Mouse (Mus musculus): ENCODE results near the gene Ptpra. TPM values are rescaled to one million over a fixed set of nuclear protein-coding genes. Genes with fewer than 3 reads are reported as not detected.
A peak's percentile ranks its signal among the peaks of the same experiment; 100 is the strongest.

Gene Ptpra
- polyA plus RNA-seq, 1 experiment from 2014 or later, result 80.7 TPM

DNA sequence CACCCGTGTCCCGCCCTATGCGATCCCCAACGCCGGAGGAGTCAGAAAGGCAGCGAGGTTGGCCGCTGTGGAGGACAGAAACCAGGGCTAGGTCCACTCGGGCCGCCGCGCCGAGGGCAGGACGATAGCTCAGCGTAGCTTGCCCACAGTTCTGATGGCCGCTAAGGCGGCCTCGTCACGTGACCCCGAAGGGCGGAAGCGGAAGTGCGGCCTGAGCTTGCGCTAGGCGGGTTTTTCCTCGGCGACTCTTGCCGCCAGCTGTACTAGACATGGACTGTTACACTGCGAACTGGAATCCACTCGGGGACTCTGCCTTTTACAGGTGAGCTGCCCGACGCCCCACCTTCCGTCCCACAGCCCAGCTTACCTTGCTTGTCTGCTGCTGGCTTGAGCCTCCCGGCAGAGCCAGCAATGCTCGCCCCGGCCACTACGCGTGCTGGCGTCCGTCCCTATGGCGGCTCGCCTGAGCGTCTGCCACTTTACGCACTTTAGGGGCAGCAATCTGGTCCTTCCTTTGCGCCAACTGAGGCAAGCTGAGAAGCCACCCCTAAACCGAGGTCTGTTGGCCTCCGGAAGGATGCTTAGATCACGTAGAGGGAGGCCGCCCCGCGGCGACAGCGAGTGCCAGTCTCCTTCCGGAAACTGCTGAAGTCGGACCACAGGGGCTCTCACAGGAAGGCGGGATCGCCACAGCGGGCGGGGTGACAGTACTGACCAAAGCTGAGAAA is 25.8 kb upstream of the Ptpra start, which contains the start of the genes Vps16 and Pced1a:
Gene Vps16 (plus strand): TSS at position 214 of the 728 bp plus-strand sequence.
Gene Pced1a (minus strand): TSS at position 576 of the 728 bp plus-strand sequence.
- Histone ChIP-seq H3K9ac (peak within 1 kb of the TSS; percentile 73), H3K36me3 (no peaks in the 10 kb centered on the region), H3K4me1 (peaks cover 17% of the 10 kb centered on the region), H3K4me2 (peak within 1 kb of the TSS; percentile 86), H3K27ac (peak within 1 kb of the TSS; percentile 89), H3K9me3 (no peaks in the 10 kb centered on the region), H3K27me3 (no peaks in the 10 kb centered on the region), H3K4me3 (peak within 1 kb of the TSS; percentile 68)
- under 1% methylated on average over 58 of the region's 58 CpGs for WGBS
- ATAC-seq (ENCODE audit: borderline replicate concordance, extremely low read depth, low FRiP score, low TSS enrichment), result peak; percentile 95

DNA sequence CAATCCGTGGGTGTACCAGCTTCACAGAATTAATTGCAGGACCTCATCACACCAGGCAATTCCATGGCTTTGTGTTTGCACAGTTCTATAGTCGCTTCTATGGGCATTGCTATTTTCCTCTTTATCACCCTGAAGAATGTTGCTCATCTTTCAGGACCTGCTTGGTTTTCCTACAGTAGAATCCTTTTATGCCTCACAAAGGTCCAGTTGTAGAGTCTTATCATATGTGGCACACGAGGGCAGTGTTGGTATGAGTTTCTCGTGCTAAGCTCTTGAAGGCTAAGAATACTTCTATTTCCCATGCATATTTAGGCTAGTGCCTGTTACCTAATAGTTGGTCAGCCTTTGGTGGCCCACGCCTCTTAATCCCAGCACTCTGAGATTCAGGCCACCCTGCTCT is 25.0 kb upstream of the Ptpra start:
- 28% methylated on average over 5 of the region's 5 CpGs for WGBS
- H3K27me3 ChIP-seq, result no peaks in the 10 kb centered on the region
- H3K4me3 ChIP-seq, result peak overlapping the region; percentile 68
- no peak for ATAC-seq (ENCODE audit: borderline replicate concordance, extremely low read depth, low FRiP score, low TSS enrichment)
- H3K4me1 ChIP-seq, result peaks cover 19% of the 10 kb centered on the region
- peak overlapping the region; percentile 86 for H3K4me2 ChIP-seq
- H3K9me3 ChIP-seq, result no peaks in the 10 kb centered on the region
- peak overlapping the region; percentile 89; the same call in 1 of the 2 replicates for H3K27ac ChIP-seq
- no peaks in the 10 kb centered on the region for H3K36me3 ChIP-seq
- peak overlapping the region; percentile 73 for H3K9ac ChIP-seq

- no peak for ATAC-seq (ENCODE audit: borderline replicate concordance, extremely low read depth, low FRiP score, low TSS enrichment)
- H3K36me3 ChIP-seq, result no peaks in the 10 kb centered on the region; the same call in 1 of the 2 replicates
- no peak overlapping the region for H3K27ac ChIP-seq
- no peak overlapping the region for H3K4me3 ChIP-seq
- WGBS, result 52% methylated on average over 2 of the region's 2 CpGs
- H3K9ac ChIP-seq, result no peak overlapping the region
- H3K9me3 ChIP-seq, result no peaks in the 10 kb centered on the region
- H3K27me3 ChIP-seq, result no peaks in the 10 kb centered on the region
- no peak overlapping the region for H3K4me2 ChIP-seq
- peaks cover 9% of the 10 kb centered on the region for H3K4me1 ChIP-seq
These were observed 20.2 kb upstream of the Ptpra start for GRCm38 (mm10) chr2:130429851-130430250.

DNA sequence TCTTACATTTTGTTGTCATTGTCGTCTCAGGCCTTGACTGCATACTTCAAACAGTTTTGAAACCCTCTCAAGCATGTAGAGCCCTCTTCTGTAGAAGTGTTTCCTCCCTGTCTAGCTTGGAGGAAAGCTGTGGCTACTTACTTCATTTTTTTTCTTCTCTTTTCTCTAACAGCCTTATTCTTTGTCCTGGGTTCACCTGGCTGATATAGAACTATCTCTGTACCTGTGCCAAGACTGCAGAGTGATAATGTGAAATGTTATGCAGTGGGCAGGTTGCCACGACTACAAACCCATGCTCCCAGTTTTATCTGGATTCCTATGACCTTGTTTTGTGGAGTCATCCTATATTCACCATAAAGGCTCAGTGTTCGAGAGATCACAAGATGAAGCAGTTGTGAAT is 19.6 kb upstream of the Ptpra start:
- 58% methylated on average over 3 of the region's 3 CpGs for WGBS
- Histone ChIP-seq H3K36me3 (no peaks in the 10 kb centered on the region; the same call in 1 of the 2 replicates), H3K27me3 (no peaks in the 10 kb centered on the region), H3K9ac (no peak overlapping the region), H3K4me2 (no peak overlapping the region), H3K27ac (no peak overlapping the region), H3K4me1 (peaks cover 3% of the 10 kb centered on the region), H3K4me3 (no peak overlapping the region), H3K9me3 (no peaks in the 10 kb centered on the region)
- ATAC-seq (ENCODE audit: borderline replicate concordance, extremely low read depth, low FRiP score, low TSS enrichment), result no peak

DNA sequence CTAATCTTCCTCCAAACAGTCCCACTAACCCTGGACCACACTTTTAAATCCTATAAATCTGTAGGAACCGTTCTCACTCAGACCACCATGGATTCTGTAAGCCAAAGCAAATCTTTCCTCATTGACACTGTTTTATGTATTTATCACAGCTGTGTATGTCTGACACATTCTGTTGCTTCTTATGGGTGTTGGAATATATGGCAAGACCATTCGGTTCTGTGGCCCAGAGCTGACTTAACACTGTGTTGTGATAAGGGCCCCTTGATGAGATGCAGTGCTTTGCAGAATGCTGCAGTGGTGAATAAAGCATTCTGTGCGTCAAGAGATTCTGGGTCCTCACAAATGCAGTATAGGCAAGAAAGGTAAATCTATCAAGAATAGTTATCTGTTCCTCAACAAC is 17.9 kb upstream of the Ptpra start:
- H3K27ac ChIP-seq, result no peak overlapping the region
- no peaks in the 10 kb centered on the region for H3K27me3 ChIP-seq
- H3K4me3 ChIP-seq, result no peak overlapping the region
- no peaks in the 10 kb centered on the region for H3K9me3 ChIP-seq
- H3K4me1 ChIP-seq, result peaks cover 3% of the 10 kb centered on the region; the same call in 1 of the 2 replicates
- 81% methylated on average over 3 of the region's 3 CpGs for WGBS
- no peaks in the 10 kb centered on the region; the same call in 1 of the 2 replicates for H3K36me3 ChIP-seq
- no peak for ATAC-seq (ENCODE audit: borderline replicate concordance, extremely low read depth, low FRiP score, low TSS enrichment)
- H3K9ac ChIP-seq, result no peak overlapping the region
- H3K4me2 ChIP-seq, result no peak overlapping the region

DNA sequence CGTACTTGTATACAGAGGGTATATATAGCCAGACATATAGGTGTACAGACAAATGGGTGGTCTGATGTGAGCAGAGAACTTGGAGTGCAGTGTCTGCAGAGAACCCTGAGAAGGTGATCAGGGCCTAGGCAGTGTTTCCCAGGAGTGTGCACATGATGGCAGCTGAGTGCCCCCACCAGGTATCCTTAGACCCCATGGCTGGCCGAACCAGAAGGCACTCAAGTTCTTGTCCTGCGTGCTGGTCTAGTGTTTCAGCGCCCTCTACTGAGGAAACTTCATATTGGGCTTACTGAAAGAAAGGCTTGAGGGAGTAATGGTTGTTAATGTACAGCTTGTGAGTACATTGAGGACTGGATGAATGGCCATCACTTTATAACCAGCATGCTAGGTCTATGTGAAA is 16.9 kb upstream of the Ptpra start:
- H3K4me1 ChIP-seq, result peaks cover 3% of the 10 kb centered on the region; the same call in 1 of the 2 replicates
- H3K9ac ChIP-seq, result no peak overlapping the region
- H3K4me3 ChIP-seq, result no peak overlapping the region
- no peak overlapping the region for H3K27ac ChIP-seq
- H3K36me3 ChIP-seq, result peaks cover 6% of the 10 kb centered on the region; the same call in 1 of the 2 replicates
- no peak overlapping the region for H3K4me2 ChIP-seq
- no peaks in the 10 kb centered on the region for H3K27me3 ChIP-seq
- WGBS, result 16% methylated on average over 4 of the region's 4 CpGs
- H3K9me3 ChIP-seq, result no peaks in the 10 kb centered on the region
- ATAC-seq (ENCODE audit: borderline replicate concordance, extremely low read depth, low FRiP score, low TSS enrichment), result no peak

- Histone ChIP-seq H3K27ac (no peak overlapping the region), H3K4me3 (no peak overlapping the region), H3K36me3 (peaks cover 40% of the 10 kb centered on the region), H3K9me3 (no peaks in the 10 kb centered on the region), H3K4me1 (no peaks in the 10 kb centered on the region), H3K4me2 (no peak overlapping the region), H3K27me3 (no peaks in the 10 kb centered on the region), H3K9ac (no peak overlapping the region)
- 93% methylated on average over 1 of the region's 1 CpGs for WGBS
- ATAC-seq (ENCODE audit: borderline replicate concordance, extremely low read depth, low FRiP score, low TSS enrichment), result no peak
These were observed 13.3 kb upstream of the Ptpra start for GRCm38 (mm10) chr2:130436769-130437168.

DNA sequence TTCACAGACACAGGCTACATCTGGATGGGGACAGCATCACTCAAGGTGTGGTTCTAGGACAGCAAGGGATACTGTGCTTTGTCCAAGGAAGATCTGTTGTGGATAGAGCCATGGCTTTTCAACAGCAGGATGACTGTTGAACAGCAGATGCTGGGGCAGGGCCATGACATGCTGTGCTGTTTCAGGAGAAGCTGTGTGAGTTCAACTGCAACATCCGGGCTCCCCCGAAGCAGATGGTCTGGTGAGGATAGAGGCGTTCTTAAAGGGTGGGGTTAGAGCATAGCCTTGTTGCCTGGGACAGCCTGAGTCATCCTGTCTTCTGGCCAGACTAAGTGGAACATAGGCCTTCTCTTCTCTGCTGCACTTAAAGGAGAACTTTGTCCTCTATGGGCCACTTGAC is 11.2 kb upstream of the Ptpra start:
- peaks cover 60% of the 10 kb centered on the region for H3K36me3 ChIP-seq
- no peak overlapping the region for H3K4me3 ChIP-seq
- ATAC-seq (ENCODE audit: borderline replicate concordance, extremely low read depth, low FRiP score, low TSS enrichment), result no peak
- H3K27me3 ChIP-seq, result no peaks in the 10 kb centered on the region
- no peaks in the 10 kb centered on the region for H3K4me1 ChIP-seq
- H3K27ac ChIP-seq, result no peak overlapping the region
- WGBS, result 94% methylated on average over 3 of the region's 3 CpGs
- no peaks in the 10 kb centered on the region for H3K9me3 ChIP-seq
- no peak overlapping the region for H3K9ac ChIP-seq
- H3K4me2 ChIP-seq, result no peak overlapping the region

DNA sequence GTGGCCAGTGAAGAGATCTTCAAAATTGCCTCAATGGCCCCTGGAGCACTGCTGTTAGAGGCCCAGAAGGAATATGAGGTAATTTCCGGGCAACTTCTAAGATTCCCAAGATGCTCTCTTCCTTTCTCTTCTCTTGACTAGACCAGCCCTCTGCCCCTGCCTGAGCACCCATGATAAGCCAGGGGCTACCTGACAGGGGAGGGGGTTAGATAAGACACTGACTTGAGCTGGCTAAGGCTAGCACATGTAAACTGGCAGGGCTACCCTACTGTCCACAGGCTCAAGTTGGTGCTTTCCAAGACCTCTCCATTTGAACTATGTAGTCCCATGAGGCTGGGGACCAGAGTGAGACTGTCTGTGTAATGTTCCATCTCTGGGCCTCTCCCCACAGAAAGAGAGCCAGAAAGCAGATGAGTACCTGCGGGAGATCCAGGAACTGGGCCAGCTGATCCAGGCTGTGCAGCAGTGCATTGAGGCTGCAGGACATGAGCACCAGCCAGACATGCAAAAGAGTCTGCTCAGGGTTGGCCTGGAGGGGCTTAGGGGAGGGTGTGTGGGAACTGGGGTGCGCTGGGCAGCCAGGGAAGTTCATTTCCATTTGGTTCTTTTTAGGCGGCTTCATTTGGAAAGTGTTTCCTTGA is 10.1 kb upstream of the Ptpra start:
- WGBS, result 89% methylated on average over 4 of the region's 4 CpGs
- Histone ChIP-seq H3K9me3 (no peaks in the 10 kb centered on the region), H3K27ac (no peak overlapping the region), H3K4me3 (no peak overlapping the region), H3K27me3 (no peaks in the 10 kb centered on the region), H3K9ac (no peak overlapping the region), H3K36me3 (peaks cover 66% of the 10 kb centered on the region), H3K4me1 (no peaks in the 10 kb centered on the region), H3K4me2 (no peak overlapping the region)
- no peak for ATAC-seq (ENCODE audit: borderline replicate concordance, extremely low read depth, low FRiP score, low TSS enrichment)

DNA sequence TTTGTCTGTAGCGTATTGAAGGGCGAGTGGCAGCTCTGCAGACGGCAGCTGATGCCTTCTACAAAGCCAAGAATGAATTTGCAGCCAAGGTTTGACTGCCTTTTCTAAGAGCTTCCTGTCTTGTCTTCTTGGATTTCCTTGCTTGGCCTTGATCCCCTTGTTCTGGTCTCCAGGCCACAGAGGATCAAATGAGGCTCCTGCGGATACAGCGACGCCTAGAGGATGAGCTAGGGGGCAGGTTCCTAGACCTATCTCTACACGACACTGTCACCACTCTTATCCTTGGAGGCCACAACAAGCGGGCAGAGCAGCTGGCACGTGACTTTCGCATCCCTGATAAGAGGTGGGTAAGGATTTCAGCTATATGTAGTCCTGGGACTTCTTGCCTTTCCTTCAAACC is 7.9 kb upstream of the Ptpra start:
- peaks cover 66% of the 10 kb centered on the region for H3K36me3 ChIP-seq
- no peak overlapping the region for H3K4me2 ChIP-seq
- H3K4me3 ChIP-seq, result no peak overlapping the region
- no peaks in the 10 kb centered on the region for H3K27me3 ChIP-seq
- no peak overlapping the region for H3K9ac ChIP-seq
- 79% methylated on average over 10 of the region's 10 CpGs for WGBS
- H3K4me1 ChIP-seq, result no peaks in the 10 kb centered on the region
- no peak overlapping the region for H3K27ac ChIP-seq
- H3K9me3 ChIP-seq, result no peaks in the 10 kb centered on the region
- ATAC-seq (ENCODE audit: borderline replicate concordance, extremely low read depth, low FRiP score, low TSS enrichment), result no peak

DNA sequence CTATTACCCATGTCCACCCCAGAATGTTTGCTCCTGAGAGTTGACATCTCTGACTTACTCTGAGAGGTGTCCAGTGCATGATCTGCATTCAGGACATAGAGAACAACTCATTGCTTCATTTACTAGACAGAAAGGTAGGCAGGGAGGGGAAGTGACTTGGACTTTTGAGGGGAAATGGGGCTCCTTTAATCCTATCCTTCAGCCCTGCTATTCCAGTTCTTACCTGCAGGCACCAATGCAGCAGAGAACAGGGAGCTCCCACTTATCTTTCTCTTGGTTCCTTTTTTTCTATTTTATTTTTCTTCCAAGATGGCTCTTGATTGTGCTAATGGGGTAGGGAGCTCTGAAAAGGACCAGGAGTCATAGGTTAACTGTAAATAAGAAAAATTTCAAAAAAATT is 1.6 kb upstream of the Ptpra start:
- Histone ChIP-seq H3K36me3 (peaks cover 10% of the 10 kb centered on the region), H3K9ac (no peak overlapping the region), H3K9me3 (no peaks in the 10 kb centered on the region), H3K4me3 (no peak overlapping the region), H3K27ac (no peak overlapping the region), H3K4me2 (no peak overlapping the region), H3K4me1 (peaks cover 27% of the 10 kb centered on the region), H3K27me3 (peaks cover 17% of the 10 kb centered on the region; the same call in 1 of the 2 replicates)
- no peak for ATAC-seq (ENCODE audit: borderline replicate concordance, extremely low read depth, low FRiP score, low TSS enrichment)
